Mouse (Mus musculus) E14TG2a.4 (cell line): ENCODE measurements around the gene Atg2b.

Source experiments
- CTCF ChIP-seq: conservative IDR thresholded peaks from 2 replicates; pipeline ENCODE4 v1.5.1; 2014; ENCODE audit warnings: low read length
- NANOG ChIP-seq: IDR thresholded peaks from 2 replicates; pipeline ENCODE4 v1.6.1; 2014; ENCODE audit warnings: borderline replicate concordance, low read length, mixed read lengths
- POU5F1 ChIP-seq: IDR thresholded peaks from 2 replicates; pipeline ENCODE4 v1.6.1; 2014; ENCODE audit warnings: low read length, borderline replicate concordance

GRCm38 (mm10) chr12:105574356-105574755 is 110.7 kb downstream of the Atg2b start:
- no peak for TF ChIP-seq CTCF
- no peak for TF ChIP-seq POU5F1
- TF ChIP-seq NANOG, result no peak
